Mouse (Mus musculus): ENCODE data around the gene D930048N14Rik.
A peak's percentile ranks its signal among the peaks of the same experiment; 100 is the strongest.
"Not testable (repeated sequence)": the region's sequence is repeated elsewhere in the genome, so short reads cannot be mapped to it uniquely, and the experiment has no call there.

Gene D930048N14Rik

GRCm38 (mm10) chr11:51654891-51655290, 4.1 kb downstream of the D930048N14Rik start:
- no peak for DNase-seq

- DNase-seq, result no peak
Measured at GRCm38 (mm10) chr11:51656798-51657521, 6.2 kb downstream of the D930048N14Rik start.

GRCm38 (mm10) chr11:51658291-51658690, 7.5 kb downstream of the D930048N14Rik start:
- no peak for DNase-seq

GRCm38 (mm10) chr11:51658705-51659104, 8.0 kb downstream of the D930048N14Rik start:
- peak in 1 of 2 experiments; percentile 37 for DNase-seq

- DNase-seq, result no peak
Measured at GRCm38 (mm10) chr11:51661867-51662365, 11.2 kb downstream of the D930048N14Rik start.

- no peak for DNase-seq
Measured at GRCm38 (mm10) chr11:51662632-51663031, 11.9 kb downstream of the D930048N14Rik start.

GRCm38 (mm10) chr11:51664747-51665146, 14.0 kb downstream of the D930048N14Rik start:
- DNase-seq, result not testable (repeated sequence)

GRCm38 (mm10) chr11:51670846-51671245, 20.1 kb downstream of the D930048N14Rik start:
- no peak for DNase-seq

- no peak for DNase-seq
Measured at GRCm38 (mm10) chr11:51671376-51671775, 20.6 kb downstream of the D930048N14Rik start.

GRCm38 (mm10) chr11:51673291-51673690, 22.5 kb downstream of the D930048N14Rik start:
- no peak for DNase-seq

GRCm38 (mm10) chr11:51675386-51675785, 24.6 kb downstream of the D930048N14Rik start:
- no peak for DNase-seq

GRCm38 (mm10) chr11:51677737-51678418, 27.1 kb downstream of the D930048N14Rik start:
- DNase-seq, result no peak

- DNase-seq, result no peak
Measured at GRCm38 (mm10) chr11:51679466-51679865, 28.7 kb downstream of the D930048N14Rik start.

GRCm38 (mm10) chr11:51681324-51681975, 30.7 kb downstream of the D930048N14Rik start:
- peak; percentile 85 to 88 for DNase-seq

GRCm38 (mm10) chr11:51681976-51682374, 31.2 kb downstream of the D930048N14Rik start:
- no peak for DNase-seq

- DNase-seq, result peak; percentile 98 to 100
Measured at GRCm38 (mm10) chr11:51688330-51689328, 37.9 kb downstream of the D930048N14Rik start, which contains the start of gene 0610009B22Rik. Gene 0610009B22Rik (minus strand): TSS chr11:51688874.

- no peak for DNase-seq
Measured at GRCm38 (mm10) chr11:51689343-51689742, 38.6 kb downstream of the D930048N14Rik start.

GRCm38 (mm10) chr11:51690597-51690996, 39.8 kb downstream of the D930048N14Rik start:
- DNase-seq, result not testable (repeated sequence)

GRCm38 (mm10) chr11:51694984-51695383, 44.2 kb downstream of the D930048N14Rik start:
- DNase-seq, result no peak

GRCm38 (mm10) chr11:51702831-51703230, 52.1 kb downstream of the D930048N14Rik start:
- no peak for DNase-seq

GRCm38 (mm10) chr11:51703379-51703998, 52.7 kb downstream of the D930048N14Rik start:
- DNase-seq, result peak; percentile 14 to 24
